Mouse (Mus musculus) kidney, postnatal 0 days (tissue): ENCODE measurements at regions not wholly inside any gene's neighbourhood (a gene's known extent, or its start where the extent isn't known, plus 50 kb on each side); places are given as distances from the start of the nearest gene placed in this dataset.

Experiments used
- ATAC-seq: fragments of 200-750 bp; cut with Nextera tagmentation; replicated peaks from 2 replicates; pipeline ENCODE4 v1.8.0; 2017; ENCODE audit warnings: low read depth, moderate number of reproducible peaks, moderate TSS enrichment, moderate library complexity; ENCODE audit not compliant: low FRiP score
- DNase-seq: peaks from one replicate; pipeline ENCODE4 v3.0.0-alpha.2; 2016; ENCODE audit warnings: low spot score
- H3K27ac ChIP-seq: fragments of 300-500 bp; sonication (generic); 2 replicates; pipeline ENCODE4 v1.5.1; 2014; ENCODE audit warnings: mild to moderate bottlenecking
- H3K27me3 ChIP-seq: fragments of 300-500 bp; sonication (generic); 2 replicates; pipeline ENCODE4 v1.6.1; 2014; ENCODE audit warnings: low read length, mixed read lengths; ENCODE audit not compliant: insufficient read depth
- H3K36me3 ChIP-seq: fragments of 300-500 bp; sonication (generic); 2 replicates; pipeline ENCODE4 v1.6.1; 2014; ENCODE audit warnings: low read length, mixed read lengths; ENCODE audit not compliant: insufficient read depth
- H3K4me1 ChIP-seq: fragments of 300-500 bp; sonication (generic); replicated peaks from 2 replicates; pipeline ENCODE4 v1.6.1; 2014; ENCODE audit warnings: antibody characterized with exemption, low read length, mixed read lengths; ENCODE audit not compliant: insufficient read depth
- H3K4me2 ChIP-seq: fragments of 300-500 bp; sonication (generic); 2 replicates; pipeline ENCODE4 v1.6.1; 2014; ENCODE audit warnings: mild to moderate bottlenecking, low read length, moderate library complexity, mixed read lengths
- H3K4me3 ChIP-seq: fragments of 300-500 bp; sonication (generic); replicated peaks from 2 replicates; pipeline ENCODE4 v1.5.1; 2014; ENCODE audit warnings: low read depth, low read length
- H3K9ac ChIP-seq: fragments of 300-500 bp; sonication (generic); 2 replicates; pipeline ENCODE4 v1.6.1; 2014; ENCODE audit warnings: low read depth, low read length
- H3K9me3 ChIP-seq: fragments of 300-500 bp; sonication (generic); replicated peaks from 2 replicates; pipeline ENCODE4 v1.6.1; 2016; ENCODE audit warnings: low read length, inconsistent platforms, mixed read lengths
- CTCF ChIP-seq: IDR thresholded peaks from 2 replicates; pipeline ENCODE4 v1.5.1; 2016; ENCODE audit warnings: antibody characterized with exemption, low read depth, mild to moderate bottlenecking, moderate library complexity
- WGBS: fragments of 180-500 bp; shearing (Covaris S2); extraction: QIAGEN DNeasy Blood & Tissue Kit; methylation state at CpG from one replicate; pipeline ENCODE4 v1.1.7; 2014; 5-methylcytosine and 5-hydroxymethylcytosine counted together

GRCm38 (mm10) chr4:28754960-28755692 lies 57.8 kb upstream of the Epha7 start:
- Histone ChIP-seq H3K9ac (no peak overlapping the region), H3K36me3 (no peaks in the 10 kb centered on the region), H3K4me2 (no peak overlapping the region), H3K9me3 (no peaks in the 10 kb centered on the region), H3K27me3 (no peaks in the 10 kb centered on the region), H3K4me1 (no peaks in the 10 kb centered on the region), H3K4me3 (no peak overlapping the region), H3K27ac (no peak overlapping the region)
- no peak for TF ChIP-seq CTCF
- WGBS = 55% methylated on average over 5 of the region's 5 CpGs
- ATAC-seq = no peak
- DNase-seq = peak; percentile 35

DNA sequence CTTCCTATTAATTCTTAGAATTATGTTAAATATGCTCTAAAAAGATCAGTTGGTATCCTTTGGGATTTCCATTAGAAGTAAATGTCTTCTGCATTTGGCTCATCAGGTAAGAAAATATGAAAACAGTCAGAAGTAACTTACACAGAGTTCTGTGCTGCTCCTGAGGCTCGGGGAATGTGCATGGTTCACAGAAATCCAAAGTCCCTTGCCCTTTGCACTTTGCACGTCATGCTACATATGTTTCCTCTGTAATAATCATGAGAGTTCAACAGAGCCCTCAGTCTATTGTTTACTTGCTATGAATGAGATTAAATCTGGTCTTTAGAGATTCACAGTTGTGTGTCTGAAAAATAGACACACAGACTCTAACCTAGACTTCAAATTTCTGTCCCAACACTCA lies 50.6 kb upstream of the Epha7 start:
- ATAC-seq (peak; percentile 63; the same call in 1 of the 2 replicates), DNase-seq (peak; percentile 8)
- no peak overlapping the region for H3K9ac ChIP-seq
- H3K27me3 ChIP-seq = no peaks in the 10 kb centered on the region
- H3K4me2 ChIP-seq = no peak overlapping the region
- no peak for TF ChIP-seq CTCF
- H3K9me3 ChIP-seq = no peaks in the 10 kb centered on the region
- no peaks in the 10 kb centered on the region for H3K4me1 ChIP-seq
- WGBS = 58% methylated on average over 2 of the region's 2 CpGs
- H3K4me3 ChIP-seq = no peak overlapping the region
- no peak overlapping the region for H3K27ac ChIP-seq
- H3K36me3 ChIP-seq = no peaks in the 10 kb centered on the region
